Mouse (Mus musculus) heart, embryonic 12.5 days (tissue): ENCODE results near the gene Slc2a8. TPM values are rescaled to one million over a fixed set of nuclear protein-coding genes. Genes with fewer than 3 reads are reported as not detected.
"Not testable (repeated sequence)": the region's sequence is repeated elsewhere in the genome, so short reads cannot be mapped to it uniquely, and the experiment has no call there.

Experiments
- ATAC-seq: fragments of 200-750 bp; cut with Nextera tagmentation; 2 replicates; pipeline ENCODE4 v1.8.0; 2017; ENCODE audit warnings: moderate TSS enrichment, moderate library complexity; ENCODE audit not compliant: insufficient number of reproducible peaks, low FRiP score
- H3K27ac ChIP-seq: fragments of 300-500 bp; sonication (generic); 2 replicates; pipeline ENCODE4 v1.5.1; 2016; ENCODE audit warnings: mild to moderate bottlenecking, moderate library complexity; ENCODE audit not compliant: poor library complexity, severe bottlenecking
- H3K27me3 ChIP-seq: fragments of 300-500 bp; sonication (generic); replicated peaks from 2 replicates; pipeline ENCODE4 v1.6.1; 2016; ENCODE audit warnings: mild to moderate bottlenecking, moderate library complexity
- H3K36me3 ChIP-seq: fragments of 300-500 bp; sonication (generic); 2 replicates; pipeline ENCODE4 v1.6.1; 2016; ENCODE audit warnings: mild to moderate bottlenecking, moderate library complexity
- H3K4me1 ChIP-seq: fragments of 300-500 bp; sonication (generic); replicated peaks from 2 replicates; pipeline ENCODE4 v1.6.1; 2016; ENCODE audit warnings: mild to moderate bottlenecking
- H3K4me2 ChIP-seq: fragments of 300-500 bp; sonication (generic); 2 replicates; pipeline ENCODE4 v1.6.1; 2016; ENCODE audit warnings: mild to moderate bottlenecking, moderate library complexity
- H3K4me3 ChIP-seq: fragments of 300-500 bp; sonication (generic); 2 replicates; pipeline ENCODE4 v1.5.1; 2016; ENCODE audit warnings: mild to moderate bottlenecking
- H3K9ac ChIP-seq: fragments of 300-500 bp; sonication (generic); 2 replicates; pipeline ENCODE4 v1.6.1; 2016; ENCODE audit warnings: mild to moderate bottlenecking, moderate library complexity
- H3K9me3 ChIP-seq: fragments of 300-500 bp; sonication (generic); replicated peaks from 2 replicates; pipeline ENCODE4 v1.6.1; 2016; ENCODE audit warnings: mild to moderate bottlenecking, moderate library complexity
- WGBS: fragments of 180-500 bp; shearing (Covaris S2); methylation state at CpG from one replicate; pipeline ENCODE4 v1.1.7; 2016; 5-methylcytosine and 5-hydroxymethylcytosine counted together
- polyA plus RNA-seq: library from polyadenylated mRNA; unstranded; fragments of >200 nt; fragmentation: Nextera tagmentation; extraction: Ambion mirVana; gene quantifications from 2 replicates; pipeline ENCODE4 v1.2.1, GENCODE M21; 2016

The Slc2a8 gene
- polyA plus RNA-seq, result 19.7 and 20.0 TPM in 2 replicates

- peak; percentile 98 for ATAC-seq
- WGBS, result 0% methylated on average over 50 of the region's 50 CpGs
- H3K4me1 ChIP-seq, result peaks cover 13% of the 10 kb centered on the region
- peak within 1 kb of the TSS; percentile 83 for H3K4me2 ChIP-seq
- peak within 1 kb of the TSS; percentile 75 for H3K9ac ChIP-seq
- H3K9me3 ChIP-seq, result no peaks in the 10 kb centered on the region
- H3K4me3 ChIP-seq, result peak within 1 kb of the TSS; percentile 76
- no peaks in the 10 kb centered on the region for H3K27me3 ChIP-seq
- H3K36me3 ChIP-seq, result peaks cover 4% of the 10 kb centered on the region; the same call in 1 of the 2 replicates
- H3K27ac ChIP-seq, result peak within 1 kb of the TSS; percentile 42
Measured at GRCm38 (mm10) chr2:32981725-32982271, at the start of gene Slc2a8. Slc2a8 (minus strand) TSS chr2:32982083.

- H3K9ac ChIP-seq, result no peak overlapping the region
Measured at GRCm38 (mm10) chr2:33025040-33025439, 43.2 kb upstream of the Slc2a8 start.

GRCm38 (mm10) chr2:33024564-33024963, 42.7 kb upstream of the Slc2a8 start:
- Histone ChIP-seq H3K36me3 (peaks cover 7% of the 10 kb centered on the region; the same call in 1 of the 2 replicates), H3K9me3 (no peaks in the 10 kb centered on the region), H3K4me2 (no peak overlapping the region), H3K27ac (no peak overlapping the region), H3K4me3 (no peak overlapping the region), H3K9ac (no peak overlapping the region), H3K27me3 (no peaks in the 10 kb centered on the region), H3K4me1 (0 out of 2 replicates have a peak, but pooled peaks cover 6% of the 10 kb centered on the region)
- 58% methylated on average over 10 of the region's 10 CpGs for WGBS
- no peak for ATAC-seq

More at GRCm38 (mm10) chr2:33025040-33025439, 43.2 kb upstream of the Slc2a8 start:
- no peaks in the 10 kb centered on the region for H3K9me3 ChIP-seq
- H3K27ac ChIP-seq, result no peak overlapping the region
- no peak for ATAC-seq
- no peak overlapping the region for H3K4me3 ChIP-seq
- 74% methylated on average over 4 of the region's 4 CpGs for WGBS
- H3K27me3 ChIP-seq, result no peaks in the 10 kb centered on the region
- H3K4me2 ChIP-seq, result no peak overlapping the region
- H3K36me3 ChIP-seq, result peaks cover 8% of the 10 kb centered on the region
- H3K4me1 ChIP-seq, result 0 out of 2 replicates have a peak, but pooled peaks cover 6% of the 10 kb centered on the region

GRCm38 (mm10) chr2:33022846-33023245, 41.0 kb upstream of the Slc2a8 start:
- Histone ChIP-seq H3K4me2 (no peak overlapping the region), H3K4me3 (no peak overlapping the region), H3K4me1 (0 out of 2 replicates have a peak, but pooled peaks cover 6% of the 10 kb centered on the region), H3K27ac (no peak overlapping the region), H3K9ac (no peak overlapping the region), H3K36me3 (peaks cover 5% of the 10 kb centered on the region; the same call in 1 of the 2 replicates), H3K9me3 (no peaks in the 10 kb centered on the region), H3K27me3 (no peaks in the 10 kb centered on the region)
- 73% methylated on average over 6 of the region's 6 CpGs for WGBS
- no peak for ATAC-seq

- no peaks in the 10 kb centered on the region for H3K9me3 ChIP-seq
- H3K4me2 ChIP-seq, result no peak overlapping the region
- H3K4me1 ChIP-seq, result no peaks in the 10 kb centered on the region
- peaks cover 7% of the 10 kb centered on the region; the same call in 1 of the 2 replicates for H3K36me3 ChIP-seq
- no peak overlapping the region for H3K9ac ChIP-seq
- H3K4me3 ChIP-seq, result no peak overlapping the region
- ATAC-seq, result no peak
- H3K27ac ChIP-seq, result no peak overlapping the region
- H3K27me3 ChIP-seq, result no peaks in the 10 kb centered on the region
- 5% methylated on average over 6 of the region's 6 CpGs for WGBS
Measured at GRCm38 (mm10) chr2:33018026-33018425, 36.1 kb upstream of the Slc2a8 start.

- H3K9me3 ChIP-seq, result no peaks in the 10 kb centered on the region
- WGBS, result 58% methylated on average over 2 of the region's 2 CpGs
- H3K36me3 ChIP-seq, result peaks cover 7% of the 10 kb centered on the region; the same call in 1 of the 2 replicates
Measured at GRCm38 (mm10) chr2:33017191-33017590, 35.3 kb upstream of the Slc2a8 start.

GRCm38 (mm10) chr2:33014877-33015276, 33.0 kb upstream of the Slc2a8 start:
- H3K4me1 ChIP-seq, result no peaks in the 10 kb centered on the region
- 80% methylated on average over 5 of the region's 5 CpGs for WGBS

More at GRCm38 (mm10) chr2:33017191-33017590, 35.3 kb upstream of the Slc2a8 start:
- Histone ChIP-seq H3K4me2 (no peak overlapping the region), H3K4me3 (no peak overlapping the region), H3K4me1 (no peaks in the 10 kb centered on the region), H3K9ac (no peak overlapping the region), H3K27ac (no peak overlapping the region), H3K27me3 (no peaks in the 10 kb centered on the region)
- no peak for ATAC-seq

GRCm38 (mm10) chr2:33009055-33009454, 27.2 kb upstream of the Slc2a8 start:
- H3K36me3 ChIP-seq, result peaks cover 13% of the 10 kb centered on the region; the same call in 1 of the 2 replicates
- not testable (repeated sequence) for H3K4me1 ChIP-seq, H3K4me2 ChIP-seq, H3K9me3 ChIP-seq, H3K27me3 ChIP-seq, H3K4me3 ChIP-seq, H3K27ac ChIP-seq, ATAC-seq, H3K9ac ChIP-seq
- 83% methylated on average over 4 of the region's 4 CpGs for WGBS

More at GRCm38 (mm10) chr2:33014877-33015276, 33.0 kb upstream of the Slc2a8 start:
- Histone ChIP-seq H3K36me3 (peaks cover 7% of the 10 kb centered on the region; the same call in 1 of the 2 replicates), H3K27ac (no peak overlapping the region), H3K27me3 (no peaks in the 10 kb centered on the region), H3K9me3 (no peaks in the 10 kb centered on the region), H3K4me3 (no peak overlapping the region), H3K9ac (no peak overlapping the region), H3K4me2 (no peak overlapping the region)
- ATAC-seq, result no peak

- Histone ChIP-seq H3K27ac (no peak overlapping the region), H3K4me1 (no peaks in the 10 kb centered on the region), H3K9ac (no peak overlapping the region), H3K27me3 (no peaks in the 10 kb centered on the region), H3K4me3 (no peak overlapping the region), H3K36me3 (peaks cover 15% of the 10 kb centered on the region; the same call in 1 of the 2 replicates), H3K9me3 (no peaks in the 10 kb centered on the region), H3K4me2 (no peak overlapping the region)
- WGBS, result 72% methylated on average over 5 of the region's 5 CpGs
- ATAC-seq, result no peak
Measured at GRCm38 (mm10) chr2:33005041-33005440, 23.2 kb upstream of the Slc2a8 start.

GRCm38 (mm10) chr2:33002144-33002543, 20.3 kb upstream of the Slc2a8 start:
- 83% methylated on average over 7 of the region's 7 CpGs for WGBS
- Histone ChIP-seq H3K4me1 (no peaks in the 10 kb centered on the region), H3K27me3 (no peaks in the 10 kb centered on the region), H3K36me3 (peaks cover 15% of the 10 kb centered on the region; the same call in 1 of the 2 replicates), H3K4me2 (no peak overlapping the region), H3K9ac (no peak overlapping the region), H3K4me3 (no peak overlapping the region), H3K27ac (no peak overlapping the region), H3K9me3 (no peaks in the 10 kb centered on the region)
- ATAC-seq, result no peak

- no peak for ATAC-seq
- H3K27me3 ChIP-seq, result no peaks in the 10 kb centered on the region
- no peak overlapping the region for H3K4me3 ChIP-seq
- 87% methylated on average over 2 of the region's 2 CpGs for WGBS
- no peaks in the 10 kb centered on the region for H3K4me1 ChIP-seq
- H3K9ac ChIP-seq, result no peak overlapping the region
- H3K4me2 ChIP-seq, result no peak overlapping the region
- no peak overlapping the region for H3K27ac ChIP-seq
- 0 out of 2 replicates have a peak, but pooled peaks cover 8% of the 10 kb centered on the region for H3K36me3 ChIP-seq
- no peaks in the 10 kb centered on the region for H3K9me3 ChIP-seq
Measured at GRCm38 (mm10) chr2:32999752-33000151, 17.9 kb upstream of the Slc2a8 start.
